Mouse (Mus musculus) frontal cortex, postnatal 36 days (tissue): Measurements from ENCODE around the gene Nkrf.

ENCODE experiments used
- DNase-seq, 2 experiments: peaks; one replicate each; pipeline ENCODE4 v3.0.0; 2022; ENCODE audit warnings: low spot score in 2 of 2

Nkrf gene

GRCm38 (mm10) chrX:36863766-36864608, 38.7 kb downstream of the Nkrf start:
- peak; percentile 70 to 90 for DNase-seq

- no peak for DNase-seq
Measured at GRCm38 (mm10) chrX:36852631-36853030, 50.1 kb downstream of the Nkrf start.

- no peak for DNase-seq
Measured at GRCm38 (mm10) chrX:36847152-36847551, 55.5 kb downstream of the Nkrf start.

- DNase-seq, result no peak
Measured at GRCm38 (mm10) chrX:36843346-36843990, 59.2 kb downstream of the Nkrf start.

- DNase-seq, result no peak
Measured at GRCm38 (mm10) chrX:36841698-36842097, 61.0 kb downstream of the Nkrf start.

GRCm38 (mm10) chrX:36839391-36839790, 63.3 kb downstream of the Nkrf start:
- no peak for DNase-seq
